Mouse (Mus musculus) cortical plate, adult 2 months (tissue): ENCODE measurements around the gene Mindy2.

ENCODE experiments used
- CTCF ChIP-seq: fragments of 200-500 bp; IDR thresholded peaks from 2 replicates; pipeline ENCODE4 v1.5.1; 2011; ENCODE audit warnings: mild to moderate bottlenecking, control low read depth, low read length; ENCODE audit not compliant: insufficient read depth; ENCODE audit errors: extremely low read depth
- POLR2A ChIP-seq: fragments of 200-500 bp; IDR thresholded peaks from 2 replicates; pipeline ENCODE4 v1.6.1; 2011; ENCODE audit warnings: mild to moderate bottlenecking, low read length, control low read depth; ENCODE audit not compliant: insufficient read depth; ENCODE audit errors: extremely low read depth

- TF ChIP-seq POLR2A (no peak), CTCF (no peak)
These were observed 69.8 kb downstream of the Mindy2 start for GRCm38 (mm10) chr9:70587171-70587570.
